Mouse (Mus musculus): ENCODE measurements around the gene Acad11.

Gene Acad11

GRCm38 (mm10) chr9:104146683-104147082 lies 83.5 kb downstream of the Acad11 start:
- no peak for DNase-seq (ENCODE audit: low spot score in 2 of 2)

- DNase-seq (ENCODE audit: low spot score in 2 of 2) = no peak
Measured at GRCm38 (mm10) chr9:104148969-104149368, 85.8 kb downstream of the Acad11 start.

- no peak for DNase-seq (ENCODE audit: low spot score in 2 of 2)
Measured at GRCm38 (mm10) chr9:104152121-104152520, 88.9 kb downstream of the Acad11 start.

GRCm38 (mm10) chr9:104155100-104155715 lies 92.0 kb downstream of the Acad11 start:
- DNase-seq (ENCODE audit: low spot score in 2 of 2) = no peak

- DNase-seq (ENCODE audit: low spot score in 2 of 2) = no peak
Measured at GRCm38 (mm10) chr9:104156506-104156905, 93.3 kb downstream of the Acad11 start.

GRCm38 (mm10) chr9:104157291-104157690 lies 94.1 kb downstream of the Acad11 start:
- DNase-seq (ENCODE audit: low spot score in 2 of 2) = no peak

- no peak for DNase-seq (ENCODE audit: low spot score in 2 of 2)
Measured at GRCm38 (mm10) chr9:104161117-104161516, 97.9 kb downstream of the Acad11 start.

GRCm38 (mm10) chr9:104164194-104164593 lies 101.0 kb downstream of the Acad11 start:
- DNase-seq (ENCODE audit: low spot score in 2 of 2) = no peak

GRCm38 (mm10) chr9:104165926-104166325 lies 102.7 kb downstream of the Acad11 start:
- no peak for DNase-seq (ENCODE audit: low spot score in 2 of 2)

- DNase-seq (ENCODE audit: low spot score in 2 of 2) = no peak
Measured at GRCm38 (mm10) chr9:104169986-104170385, 106.8 kb downstream of the Acad11 start.

- DNase-seq (ENCODE audit: low spot score in 2 of 2) = no peak
Measured at GRCm38 (mm10) chr9:104171651-104172050, 108.5 kb downstream of the Acad11 start.

GRCm38 (mm10) chr9:104172342-104172741 lies 109.2 kb downstream of the Acad11 start:
- DNase-seq (ENCODE audit: low spot score in 2 of 2) = no peak

Measured in spleen, postnatal 10 days (tissue).